Comparison of ENCODE assay signal across 8 mouse cellular contexts in genomic region chr5:36747794-36748535, GRCm38 (mm10). TPM values are rescaled to one million over a fixed set of nuclear protein-coding genes. Genes with fewer than 3 reads are reported as not detected.
DNase-seq lines count a peak whose midpoint lies in the region; ATAC-seq and TF ChIP-seq lines count a peak whose summit lies in the region.

No protein-coding gene starts in this region.

- H3K9me3 ChIP-seq in embryonic facial prominence, embryonic 12.5 days, result no peaks in the 10 kb centered on the region
- H3K9me3 ChIP-seq in midbrain, embryonic 11.5 days (ENCODE audit: control insufficient read depth, low read length), result no peaks in the 10 kb centered on the region

- intact Hi-C loops in heart, adult 2 months (cut with DNase I), result no loop called here
- intact Hi-C loops in heart, postnatal 10 days (cut with DNase I), result loop anchor here (10.0 kb wide), 1 partner anchor 163 kb away; no protein-coding TSS in a partner anchor

- no peaks in the 10 kb centered on the region for H3K36me3 ChIP-seq in heart, adult 2 months (ENCODE audit: control insufficient read depth, insufficient read depth, low read length)
- H3K36me3 ChIP-seq in C2C12 (ENCODE audit: control insufficient read depth, insufficient read depth), result no peaks in the 10 kb centered on the region
- H3K36me3 ChIP-seq in embryonic facial prominence, embryonic 12.5 days, result no peaks in the 10 kb centered on the region
- H3K36me3 ChIP-seq in midbrain, embryonic 11.5 days (ENCODE audit: control insufficient read depth, insufficient read depth, low read length), result no peaks in the 10 kb centered on the region

- TF ChIP-seq POLR2A in heart, adult 2 months (IDR thresholded peaks at IDR 0.05; ENCODE audit: insufficient read depth, low read depth, low read length), result no peak

- TF ChIP-seq CTCF in heart, adult 2 months (IDR thresholded peaks at IDR 0.05), result no peak
- TF ChIP-seq CTCF in C2C12 (IDR thresholded peaks at IDR 0.05; ENCODE audit: control insufficient read depth, insufficient read depth, insufficient read length), result no peak

- peak; percentile 57; the same call in 1 of the 2 replicates for ATAC-seq in embryonic facial prominence, embryonic 12.5 days (ENCODE audit: insufficient number of reproducible peaks, insufficient read depth, low FRiP score, low TSS enrichment)
- ATAC-seq in midbrain, embryonic 11.5 days (ENCODE audit: low FRiP score), result peak; percentile 80

- peaks cover 3% of the 10 kb centered on the region for H3K4me1 ChIP-seq in heart, adult 2 months (ENCODE audit: control insufficient read depth, insufficient read depth, low read length)
- H3K4me1 ChIP-seq in embryonic facial prominence, embryonic 12.5 days, result peaks cover 10% of the 10 kb centered on the region
- peaks cover 12% of the 10 kb centered on the region for H3K4me1 ChIP-seq in midbrain, embryonic 11.5 days (ENCODE audit: control insufficient read depth, insufficient read depth, low read length)

- peak overlapping the region; percentile 98 for H3K4me2 ChIP-seq in embryonic facial prominence, embryonic 12.5 days (replicated peaks)
- H3K4me2 ChIP-seq in midbrain, embryonic 11.5 days, result peak overlapping the region; percentile 98

- no peaks in the 10 kb centered on the region for H3K27me3 ChIP-seq in heart, adult 2 months (ENCODE audit: control insufficient read depth, insufficient read depth, low read length)
- H3K27me3 ChIP-seq in C2C12 (ENCODE audit: control insufficient read depth, insufficient read depth, insufficient read length), result no peaks in the 10 kb centered on the region
- H3K27me3 ChIP-seq in embryonic facial prominence, embryonic 12.5 days, result no peaks in the 10 kb centered on the region
- H3K27me3 ChIP-seq in midbrain, embryonic 11.5 days (ENCODE audit: control insufficient read depth, insufficient read depth, low read length), result no peaks in the 10 kb centered on the region

- H3K79me2 ChIP-seq in heart, adult 2 months (replicated peaks; ENCODE audit: control insufficient read depth, insufficient read depth, low read length), result no peaks in the 10 kb centered on the region; the same call in 1 of the 2 replicates
- H3K79me2 ChIP-seq in C2C12 (ENCODE audit: control insufficient read depth, insufficient read depth), result peaks cover 25% of the 10 kb centered on the region

- H3K4me3 ChIP-seq in heart, adult 2 months, result peak overlapping the region; percentile 65
- H3K4me3 ChIP-seq in C2C12 (ENCODE audit: insufficient read depth, poor library complexity, severe bottlenecking), result peak overlapping the region; percentile 81
- peak overlapping the region; percentile 100 for H3K4me3 ChIP-seq in embryonic facial prominence, embryonic 12.5 days
- peak overlapping the region; percentile 99 for H3K4me3 ChIP-seq in midbrain, embryonic 11.5 days (ENCODE audit: low read depth, low read length)

- peaks cover 7% of the 10 kb centered on the region for H3K79me3 ChIP-seq in C2C12 (ENCODE audit: low read depth)

- H3K27ac ChIP-seq in heart, adult 2 months, result peak overlapping the region; percentile 47
- H3K27ac ChIP-seq in embryonic facial prominence, embryonic 12.5 days, result 0 out of 2 replicates have a peak overlapping the region, but pooled peaks have one; percentile 3
- no peak overlapping the region for H3K27ac ChIP-seq in midbrain, embryonic 11.5 days (ENCODE audit: low read depth, low read length)

- no peak for DNase-seq in heart, adult 2 months
- DNase-seq in heart, postnatal 10 days, result no peak
- DNase-seq in induced T-regulatory cell, adult 2 months (ENCODE audit: low read depth), result peak; percentile 51
- DNase-seq in midbrain, embryonic 11.5 days (ENCODE audit: low spot score, missing footprints), result peak; percentile 83
- no peak for DNase-seq in cerebellum, postnatal 25 days
- no peak for DNase-seq in frontal cortex, postnatal 14 days (ENCODE audit: low spot score in 2 of 2)

- H3ac ChIP-seq in C2C12 (ENCODE audit: control insufficient read depth, insufficient read length, low read depth), result peak overlapping the region; percentile 76

- WGBS in heart, adult 2 months, result under 1% methylated on average over 76 of the region's 76 CpGs
- WGBS in embryonic facial prominence, embryonic 12.5 days, result 2% methylated on average over 76 of the region's 76 CpGs
- WGBS in midbrain, embryonic 11.5 days, result 3% methylated on average over 74 of the region's 76 CpGs

- TF ChIP-seq EP300 in heart, adult 2 months (IDR thresholded peaks at IDR 0.05; ENCODE audit: insufficient read depth, low read depth, low read length), result no peak

- H3K9ac ChIP-seq in heart, adult 2 months (ENCODE audit: low read depth, low read length), result peak overlapping the region; percentile 92
- peak overlapping the region; percentile 91 for H3K9ac ChIP-seq in embryonic facial prominence, embryonic 12.5 days
- peak overlapping the region; percentile 71 for H3K9ac ChIP-seq in midbrain, embryonic 11.5 days (ENCODE audit: low read length)

TF ChIP-seq in C2C12, 6 proteins besides CTCF, POLR2A, EP300 and RAD21:
- TF ChIP-seq FOSL1 (IDR thresholded peaks at IDR 0.05; ENCODE audit: insufficient read depth, low read length, poor library complexity, severe bottlenecking) (no peak), CEBPB (IDR thresholded peaks at IDR 0.05; ENCODE audit: low read depth) (no peak)

RNA-seq across cellular contexts. Expression of gene Bloc1s4, which starts 0.5 kb away (rescaled TPM):
- total RNA-seq in heart, adult 2 months (2021), result 10 to 100 TPM; 11.1 to 13.5 TPM
- 8.8 and 9.7 TPM in 2 replicates for polyA plus RNA-seq in heart, adult 2 months (2012; rRNA removed)
- 10 to 100 TPM; 12.5 to 14.3 TPM for total RNA-seq in heart, postnatal 10 days (2021)
- polyA plus RNA-seq in C2C12 (2012; fragmentation: generic; extraction: Trizol), result 18.7 TPM
- 32.0 and 32.2 TPM in 2 replicates for polyA plus RNA-seq in embryonic facial prominence, embryonic 12.5 days (2016; fragmentation: Nextera tagmentation; extraction: Ambion mirVana)
- 20.8 and 23.3 TPM in 2 replicates for polyA plus RNA-seq in midbrain, embryonic 11.5 days (2014; fragmentation: Nextera tagmentation; extraction: Ambion mirVana)

RNA-seq across cellular contexts. Expression of gene Mrfap1, which starts 48.6 kb away (rescaled TPM):
- 100 to 1,000 TPM; 267 to 273 TPM for total RNA-seq in heart, adult 2 months (2021)
- 89.1 and 135 TPM in 2 replicates for polyA plus RNA-seq in heart, adult 2 months (2012; rRNA removed)
- total RNA-seq in heart, postnatal 10 days (2021), result 100 to 1,000 TPM; 300 to 317 TPM
- 347 TPM for polyA plus RNA-seq in C2C12 (2012; fragmentation: generic; extraction: Trizol)
- 673 and 717 TPM in 2 replicates for polyA plus RNA-seq in embryonic facial prominence, embryonic 12.5 days (2016; fragmentation: Nextera tagmentation; extraction: Ambion mirVana)
- 615 and 623 TPM in 2 replicates for polyA plus RNA-seq in midbrain, embryonic 11.5 days (2014; fragmentation: Nextera tagmentation; extraction: Ambion mirVana)

RNA-seq across cellular contexts. Expression of gene D5Ertd579e, which starts 52.1 kb away (rescaled TPM):
- 100 to 1,000 TPM in 1 of 2 experiments, 10 to 100 TPM in 1; 81.8 to 104 TPM for total RNA-seq in heart, adult 2 months (2021)
- 22.5 and 45.3 TPM in 2 replicates for polyA plus RNA-seq in heart, adult 2 months (2012; rRNA removed)
- 10 to 100 TPM; 93.6 to 97.2 TPM for total RNA-seq in heart, postnatal 10 days (2021)
- polyA plus RNA-seq in C2C12 (2012; fragmentation: generic; extraction: Trizol), result 8.6 TPM
- 27.0 and 28.1 TPM in 2 replicates for polyA plus RNA-seq in embryonic facial prominence, embryonic 12.5 days (2016; fragmentation: Nextera tagmentation; extraction: Ambion mirVana)
- 32.9 and 35.6 TPM in 2 replicates for polyA plus RNA-seq in midbrain, embryonic 11.5 days (2014; fragmentation: Nextera tagmentation; extraction: Ambion mirVana)

Comparison
In these comparisons a context has a peak if more than half of its experiments do, and no peak if none do; other contexts are left out.
1. DNase-seq: peak in induced T-regulatory cell, adult 2 months (single experiment) and midbrain, embryonic 11.5 days (single experiment); none in heart, adult 2 months (0 of 2), heart, postnatal 10 days (0 of 2), cerebellum, postnatal 25 days (0 of 2) and frontal cortex, postnatal 14 days (0 of 2).
2. Peak in every context shown above with its lines, with median percentiles within 50 percentile points of each other: H3K4me3 ChIP-seq and H3K9ac ChIP-seq.